Mouse (Mus musculus) thymus, postnatal 14 days (tissue): ENCODE results near the gene Meis2.

Source experiments
- DNase-seq: peaks from one replicate; pipeline ENCODE4 v3.0.0; 2021

Meis2 gene

DNA sequence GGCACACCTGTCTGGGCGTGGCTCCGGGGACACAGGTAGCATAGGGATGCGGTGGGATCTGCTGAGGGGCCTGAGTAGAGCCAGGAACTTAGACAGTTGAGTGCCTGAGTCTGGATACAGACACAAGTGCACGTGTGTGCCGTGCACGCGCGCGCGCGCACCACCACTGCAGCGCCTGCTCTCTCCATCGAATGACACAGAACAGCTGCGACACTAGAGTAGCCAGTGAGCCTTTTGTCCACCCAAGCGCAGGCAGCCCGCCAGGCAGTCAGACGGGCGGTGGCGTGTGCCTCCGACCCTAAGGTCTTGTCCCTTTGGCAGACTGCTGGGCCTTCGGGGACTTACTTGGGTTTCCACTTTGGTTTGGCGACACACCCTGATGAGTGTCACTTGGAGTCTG is 213.0 kb downstream of the Meis2 start:
- no peak for DNase-seq

DNA sequence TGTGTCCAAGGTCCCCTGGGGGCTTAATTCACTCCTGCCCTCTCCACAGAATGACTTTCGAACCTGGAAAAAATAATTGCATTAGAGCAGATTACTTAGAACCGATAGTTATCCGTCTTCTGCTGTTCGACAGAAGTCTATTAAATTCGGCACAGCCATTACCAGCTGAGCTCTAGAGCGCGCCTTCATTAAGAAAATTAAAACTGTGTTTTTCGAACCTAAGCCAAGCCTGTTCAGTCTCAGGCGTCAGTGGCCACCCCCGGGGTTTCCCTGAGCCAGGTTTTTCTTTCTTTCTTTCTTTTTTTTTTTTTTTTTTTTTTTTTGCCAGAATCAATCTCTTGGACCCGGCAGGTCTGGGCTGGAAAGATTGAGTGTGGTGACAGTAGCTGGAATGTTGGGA is 213.5 kb downstream of the Meis2 start:
- DNase-seq = no peak

DNA sequence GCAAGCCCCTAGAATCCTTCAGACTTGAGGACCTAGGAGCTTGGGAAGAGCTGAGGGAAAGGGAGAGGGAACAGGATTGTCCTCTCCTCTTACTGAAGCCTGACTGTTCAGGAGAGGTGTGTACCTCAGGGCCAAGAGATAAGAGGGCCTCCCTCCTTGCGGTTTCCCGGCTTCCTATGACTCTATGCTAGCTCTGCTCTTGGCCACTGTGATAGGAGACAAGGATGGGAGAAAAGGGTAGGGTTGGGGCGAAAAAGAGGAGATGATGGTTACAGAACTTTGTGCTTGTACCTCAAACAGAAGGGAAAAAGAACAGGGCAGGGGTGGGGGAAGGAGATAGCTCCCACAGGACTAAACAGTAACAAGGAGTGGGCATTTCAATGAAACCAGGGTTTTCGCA is 214.7 kb downstream of the Meis2 start:
- DNase-seq = no peak

DNA sequence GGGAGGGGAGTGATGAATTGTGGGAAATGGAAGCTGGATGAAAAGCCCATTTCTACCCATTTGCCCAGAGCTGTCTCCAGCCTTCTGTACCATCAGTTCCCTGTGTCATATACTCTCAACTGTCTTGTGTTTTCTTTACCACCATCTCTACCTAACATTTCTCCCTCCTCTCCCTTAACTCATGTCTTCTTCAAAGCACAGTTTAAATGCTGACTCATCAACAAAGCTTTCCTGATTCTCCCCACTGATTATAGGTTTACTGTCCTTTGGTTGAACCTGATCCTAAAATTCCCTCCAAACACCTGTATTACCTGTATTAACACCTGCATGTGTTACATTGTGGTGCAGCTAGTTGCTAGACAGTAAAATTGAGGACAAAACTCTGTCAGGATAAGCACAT is 222.8 kb downstream of the Meis2 start:
- no peak for DNase-seq

GRCm38 (mm10) chr2:115836034-115836433 is 229.6 kb downstream of the Meis2 start:
- DNase-seq = no peak

DNA sequence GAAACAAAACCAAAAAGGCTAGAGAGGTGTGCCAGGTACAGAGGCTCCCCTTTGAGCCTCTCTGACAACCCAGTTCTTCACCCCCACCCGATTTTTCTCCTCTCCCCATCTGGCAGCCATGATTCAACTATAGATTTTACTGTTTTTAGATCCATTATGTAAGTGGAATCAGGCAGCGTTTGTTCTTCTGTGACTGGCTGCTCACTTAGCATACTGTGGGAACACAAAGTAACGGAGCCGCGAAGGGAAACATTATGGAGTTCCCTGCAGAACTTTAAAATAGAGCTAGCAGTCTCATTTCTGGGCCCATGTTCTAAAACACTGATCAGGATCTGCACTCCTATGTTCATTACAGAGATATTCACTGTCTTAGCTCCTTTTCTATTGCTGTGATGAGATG is 243.3 kb downstream of the Meis2 start:
- no peak for DNase-seq

DNA sequence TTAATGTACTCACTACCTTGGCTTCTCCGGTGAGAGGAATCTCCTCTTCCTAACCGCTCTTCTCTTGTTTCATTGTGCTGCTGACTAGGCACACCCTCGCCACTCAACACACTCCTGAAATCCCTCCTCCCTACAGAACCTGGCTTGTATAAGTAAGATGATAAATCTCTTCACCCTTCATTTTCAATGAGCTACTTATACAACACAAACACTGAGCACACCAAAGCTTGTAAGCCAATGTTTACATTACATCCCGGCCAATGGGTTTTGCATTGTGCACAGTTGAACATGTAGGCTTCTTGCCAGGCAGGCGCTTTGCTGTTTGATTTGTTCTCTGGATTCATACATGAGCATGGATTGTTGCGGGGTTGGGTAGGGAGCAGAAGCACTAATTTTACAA is 247.7 kb downstream of the Meis2 start:
- DNase-seq = no peak

- DNase-seq = no peak
These were observed 251.9 kb downstream of the Meis2 start for GRCm38 (mm10) chr2:115813721-115814120.

GRCm38 (mm10) chr2:115813316-115813715 is 252.3 kb downstream of the Meis2 start:
- no peak for DNase-seq
